Mouse (Mus musculus): ENCODE results near the gene Acd.

GRCm38 (mm10) chr8:105700566-105700965 is 336 bp downstream of the Acd start:
- no peak for TF ChIP-seq CTCF (IDR thresholded peaks at IDR 0.05; ENCODE audit: extremely low read depth, insufficient read depth, low read length)
- TF ChIP-seq POLR2A (IDR thresholded peaks at IDR 0.05; ENCODE audit: extremely low read depth, insufficient read depth, low read length): no peak

Measured in cortical plate, adult 2 months (tissue).